Mouse (Mus musculus) activated CD4-positive, CD25-positive, alpha-beta regulatory T cell, adult 4 months (primary cell): ENCODE measurements at regions not wholly inside any gene's neighbourhood (a gene's known extent, or its start where the extent isn't known, plus 50 kb on each side); places are given as distances from the start of the nearest gene placed in this dataset.
A peak's percentile ranks its signal among the peaks of the same experiment; 100 is the strongest.
"Not testable (repeated sequence)": the region's sequence is repeated elsewhere in the genome, so short reads cannot be mapped to it uniquely, and the experiment has no call there.

Source experiments
- ATAC-seq: one replicate; pipeline ENCODE4 v1.8.0; 2017

- ATAC-seq: no peak
Observed at GRCm38 (mm10) chr12:74825664-74826063, 351.5 kb downstream of the Kcnh5 start.

GRCm38 (mm10) chr12:74824735-74825494 lies 352.2 kb downstream of the Kcnh5 start:
- no peak for ATAC-seq

GRCm38 (mm10) chr12:74816181-74816580 lies 361.0 kb downstream of the Kcnh5 start:
- not testable (repeated sequence) for ATAC-seq

GRCm38 (mm10) chr12:74808571-74808970 lies 368.6 kb downstream of the Kcnh5 start:
- not testable (repeated sequence) for ATAC-seq

GRCm38 (mm10) chr12:74807926-74808325 lies 369.2 kb downstream of the Kcnh5 start:
- not testable (repeated sequence) for ATAC-seq

- ATAC-seq: peak; percentile 52
Observed at GRCm38 (mm10) chr12:74803740-74804512, 373.2 kb downstream of the Kcnh5 start.

GRCm38 (mm10) chr12:74792036-74792435 lies 385.1 kb downstream of the Kcnh5 start:
- no peak for ATAC-seq

- ATAC-seq: no peak
Observed at GRCm38 (mm10) chr12:74762284-74762683, 414.8 kb downstream of the Kcnh5 start.

GRCm38 (mm10) chr12:74745051-74745450 lies 428.9 kb upstream of the Gm11042 start:
- ATAC-seq: no peak

- no peak for ATAC-seq
Observed at GRCm38 (mm10) chr12:74728866-74729265, 412.7 kb upstream of the Gm11042 start.

GRCm38 (mm10) chr12:74679149-74679548 lies 363.0 kb upstream of the Gm11042 start:
- ATAC-seq: no peak

GRCm38 (mm10) chr12:74677835-74678234 lies 361.6 kb upstream of the Gm11042 start:
- ATAC-seq: no peak

GRCm38 (mm10) chr12:74658406-74658805 lies 342.2 kb upstream of the Gm11042 start:
- no peak for ATAC-seq

GRCm38 (mm10) chr12:74657036-74657648 lies 340.9 kb upstream of the Gm11042 start:
- ATAC-seq: no peak

GRCm38 (mm10) chr12:74651256-74651655 lies 335.1 kb upstream of the Gm11042 start:
- ATAC-seq: no peak

GRCm38 (mm10) chr12:74632827-74633226 lies 316.6 kb upstream of the Gm11042 start:
- ATAC-seq: no peak

- no peak for ATAC-seq
Observed at GRCm38 (mm10) chr12:74595208-74595607, 279.0 kb upstream of the Gm11042 start.

GRCm38 (mm10) chr12:74554599-74554998 lies 238.4 kb upstream of the Gm11042 start:
- no peak for ATAC-seq

GRCm38 (mm10) chr12:74544172-74544571 lies 228.0 kb upstream of the Gm11042 start:
- no peak for ATAC-seq

GRCm38 (mm10) chr12:74534882-74535281 lies 218.7 kb upstream of the Gm11042 start:
- ATAC-seq: no peak

- ATAC-seq: no peak
Observed at GRCm38 (mm10) chr12:74528983-74529566, 212.9 kb upstream of the Gm11042 start.

- ATAC-seq: no peak
Observed at GRCm38 (mm10) chr12:74527190-74527621, 211.0 kb upstream of the Gm11042 start.

GRCm38 (mm10) chr12:74523988-74524387 lies 207.8 kb upstream of the Gm11042 start:
- ATAC-seq: no peak
